Mouse (Mus musculus): ENCODE results near the gene Tex28.
"Not testable (repeated sequence)": the region's sequence is repeated elsewhere in the genome, so short reads cannot be mapped to it uniquely, and the experiment has no call there.

The Tex28 gene

GRCm38 (mm10) chrX:74167738-74168137, at the start of gene Tex28:
Gene Tex28 (minus strand): TSS chrX:74167838.
- DNase-seq (ENCODE audit: low spot score in 2 of 2): no peak

- no peak for DNase-seq (ENCODE audit: low spot score in 2 of 2)
These were observed 35.9 kb upstream of the Tex28 start for GRCm38 (mm10) chrX:74203556-74203955.

GRCm38 (mm10) chrX:74176959-74177358, 9.3 kb upstream of the Tex28 start, which contains the start of gene Tktl1:
Gene Tktl1 (plus strand): TSS chrX:74177259.
- no peak for DNase-seq (ENCODE audit: low spot score in 2 of 2)

GRCm38 (mm10) chrX:74135263-74135662, 32.4 kb downstream of the Tex28 start, which contains the start of gene Mecp2:
Gene Mecp2 (minus strand): TSS chrX:74135363.
- DNase-seq (ENCODE audit: low spot score in 2 of 2): not testable (repeated sequence)

GRCm38 (mm10) chrX:74127164-74127563, 40.5 kb downstream of the Tex28 start, which contains the start of gene Opn1mw:
Gene Opn1mw (plus strand): TSS chrX:74127464.
- no peak for DNase-seq (ENCODE audit: low spot score in 2 of 2)

- DNase-seq (ENCODE audit: low spot score in 2 of 2): no peak
These were observed 42.7 kb downstream of the Tex28 start for GRCm38 (mm10) chrX:74124975-74125374.

GRCm38 (mm10) chrX:74115511-74115910, 52.1 kb downstream of the Tex28 start:
- DNase-seq (ENCODE audit: low spot score in 2 of 2): peak; percentile 19 to 63

- no peak for DNase-seq (ENCODE audit: low spot score in 2 of 2)
These were observed 53.6 kb downstream of the Tex28 start for GRCm38 (mm10) chrX:74114036-74114435.

GRCm38 (mm10) chrX:74108747-74109146, 58.9 kb downstream of the Tex28 start:
- DNase-seq (ENCODE audit: low spot score in 2 of 2): no peak

- DNase-seq (ENCODE audit: low spot score in 2 of 2): no peak
These were observed 61.7 kb downstream of the Tex28 start for GRCm38 (mm10) chrX:74105916-74106315.

GRCm38 (mm10) chrX:74103457-74104188, 64.0 kb downstream of the Tex28 start:
- no peak for DNase-seq (ENCODE audit: low spot score in 2 of 2)
